Mouse (Mus musculus) neural tube, embryonic 14.5 days (tissue): ENCODE results near the gene Ift74. TPM values are rescaled to one million over a fixed set of nuclear protein-coding genes. Genes with fewer than 3 reads are reported as not detected.

Experiments
- ATAC-seq: fragments of 200-750 bp; cut with Nextera tagmentation; 2 replicates; pipeline ENCODE4 v1.8.0; 2017; ENCODE audit warnings: low read depth, mild to moderate bottlenecking, moderate TSS enrichment, moderate library complexity
- H3K27ac ChIP-seq: fragments of 300-500 bp; sonication (generic); 2 replicates; pipeline ENCODE4 v1.5.1; 2014; ENCODE audit warnings: low read depth, mild to moderate bottlenecking, control low read depth, low read length, moderate library complexity, mixed read lengths
- H3K27me3 ChIP-seq: fragments of 300-500 bp; sonication (generic); 2 replicates; pipeline ENCODE4 v1.6.1; 2014; ENCODE audit warnings: low read length; ENCODE audit not compliant: control insufficient read depth, insufficient read depth
- H3K36me3 ChIP-seq: fragments of 300-500 bp; sonication (generic); 2 replicates; pipeline ENCODE4 v1.6.1; 2014; ENCODE audit warnings: low read length, mixed read lengths; ENCODE audit not compliant: control insufficient read depth, insufficient read depth
- H3K4me1 ChIP-seq: fragments of 300-500 bp; sonication (generic); 2 replicates; pipeline ENCODE4 v1.6.1; 2014; ENCODE audit warnings: low read length; ENCODE audit not compliant: control insufficient read depth, insufficient read depth
- H3K4me2 ChIP-seq: fragments of 300-500 bp; sonication (generic); 2 replicates; pipeline ENCODE4 v1.6.1; 2014; ENCODE audit warnings: mild to moderate bottlenecking, low read depth, low read length, control low read depth
- H3K4me3 ChIP-seq: fragments of 300-500 bp; sonication (generic); 2 replicates; pipeline ENCODE4 v1.5.1; 2014; ENCODE audit warnings: low read depth, low read length, control low read depth, mixed read lengths
- H3K9ac ChIP-seq: fragments of 300-500 bp; sonication (generic); replicated peaks from 2 replicates; pipeline ENCODE4 v1.6.1; 2014; ENCODE audit warnings: low read depth, mild to moderate bottlenecking, control low read depth, low read length, mixed read lengths
- H3K9me3 ChIP-seq: fragments of 300-500 bp; sonication (generic); 2 replicates; pipeline ENCODE4 v1.6.1; 2016; ENCODE audit warnings: low read length; ENCODE audit not compliant: control insufficient read depth
- WGBS: fragments of 180-500 bp; shearing (Covaris S2); extraction: QIAGEN DNeasy Blood & Tissue Kit; methylation state at CpG from one replicate; pipeline ENCODE4 v1.1.7; 2014; 5-methylcytosine and 5-hydroxymethylcytosine counted together
- polyA plus RNA-seq: library from polyadenylated mRNA; unstranded; fragments of >200 nt; fragmentation: Nextera tagmentation; extraction: Ambion mirVana; gene quantifications from 2 replicates; pipeline ENCODE4 v1.2.1, GENCODE M21; 2014

Ift74 gene
- 23.1 and 29.2 TPM in 2 replicates for polyA plus RNA-seq

DNA sequence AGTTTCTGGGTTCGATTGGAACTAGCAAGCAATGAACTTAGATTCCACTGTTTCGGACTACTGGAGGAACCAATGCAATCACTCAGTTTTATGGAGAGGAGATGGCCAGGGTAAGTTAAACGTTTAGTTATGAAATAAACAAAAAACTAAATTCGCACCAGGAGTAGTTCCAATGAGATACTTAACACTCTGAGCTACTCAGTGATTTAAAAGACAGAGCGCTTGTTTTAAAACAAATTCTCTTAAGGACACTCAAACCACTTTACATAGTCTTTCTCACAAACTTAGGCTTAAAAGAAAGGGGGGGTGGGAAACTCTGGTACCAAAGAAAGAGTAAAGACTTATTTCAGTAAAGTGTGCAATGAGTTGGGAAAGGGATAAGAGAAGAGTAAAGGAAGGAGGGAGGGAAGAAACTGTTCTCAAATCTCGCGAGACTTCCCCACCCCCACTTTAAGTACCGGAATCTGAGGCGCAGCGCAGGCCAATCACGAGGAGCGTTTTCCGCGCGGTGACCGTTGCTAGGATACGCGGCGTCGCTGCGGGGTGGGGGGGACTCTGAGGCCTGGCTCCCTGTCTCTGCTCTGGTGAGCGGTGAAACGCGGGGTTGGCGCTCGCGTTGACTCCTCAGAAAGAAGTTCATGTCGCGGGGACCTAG, at the start of gene Ift74:
Gene Ift74, plus strand, starts transcription at position 520 of the 655 bp plus-strand sequence.
- H3K4me2 ChIP-seq: peak within 1 kb of the TSS; percentile 58
- H3K27me3 ChIP-seq: no peaks in the 10 kb centered on the region
- H3K4me3 ChIP-seq: peak within 1 kb of the TSS; percentile 68
- H3K9me3 ChIP-seq: no peaks in the 10 kb centered on the region
- WGBS: 3% methylated on average over 23 of the region's 29 CpGs
- H3K4me1 ChIP-seq: peaks cover 5% of the 10 kb centered on the region; the same call in 1 of the 2 replicates
- H3K36me3 ChIP-seq: no peaks in the 10 kb centered on the region
- peak within 1 kb of the TSS; percentile 73 for H3K27ac ChIP-seq
- peak; percentile 100 for ATAC-seq
- peak within 1 kb of the TSS; percentile 69 for H3K9ac ChIP-seq

DNA sequence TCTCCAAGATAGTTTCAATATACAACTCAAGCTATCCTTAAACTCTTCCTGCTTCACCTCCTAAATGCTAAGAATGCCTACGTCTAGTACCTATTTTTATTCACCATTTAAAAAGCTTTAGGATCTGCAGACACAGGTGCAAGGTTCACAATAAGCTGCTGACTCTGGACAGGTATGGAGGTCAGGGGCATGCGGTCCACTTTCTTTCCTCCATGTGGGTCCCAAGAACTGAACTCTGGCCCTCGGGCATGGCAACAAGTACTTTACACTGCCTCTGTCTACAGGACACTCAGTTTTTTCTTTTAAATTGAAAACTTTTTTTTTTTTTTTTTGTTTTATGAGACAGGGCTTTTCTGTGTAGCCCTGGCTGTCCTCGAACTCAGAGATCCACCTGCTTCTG, 41.6 kb upstream of the Ift74 start:
- Histone ChIP-seq H3K27ac (no peak overlapping the region), H3K4me3 (no peak overlapping the region), H3K9me3 (no peaks in the 10 kb centered on the region), H3K4me2 (no peak overlapping the region), H3K27me3 (no peaks in the 10 kb centered on the region), H3K4me1 (no peaks in the 10 kb centered on the region), H3K9ac (no peak overlapping the region), H3K36me3 (peaks cover 9% of the 10 kb centered on the region)
- ATAC-seq: no peak
- WGBS: 89% methylated on average over 4 of the region's 4 CpGs

DNA sequence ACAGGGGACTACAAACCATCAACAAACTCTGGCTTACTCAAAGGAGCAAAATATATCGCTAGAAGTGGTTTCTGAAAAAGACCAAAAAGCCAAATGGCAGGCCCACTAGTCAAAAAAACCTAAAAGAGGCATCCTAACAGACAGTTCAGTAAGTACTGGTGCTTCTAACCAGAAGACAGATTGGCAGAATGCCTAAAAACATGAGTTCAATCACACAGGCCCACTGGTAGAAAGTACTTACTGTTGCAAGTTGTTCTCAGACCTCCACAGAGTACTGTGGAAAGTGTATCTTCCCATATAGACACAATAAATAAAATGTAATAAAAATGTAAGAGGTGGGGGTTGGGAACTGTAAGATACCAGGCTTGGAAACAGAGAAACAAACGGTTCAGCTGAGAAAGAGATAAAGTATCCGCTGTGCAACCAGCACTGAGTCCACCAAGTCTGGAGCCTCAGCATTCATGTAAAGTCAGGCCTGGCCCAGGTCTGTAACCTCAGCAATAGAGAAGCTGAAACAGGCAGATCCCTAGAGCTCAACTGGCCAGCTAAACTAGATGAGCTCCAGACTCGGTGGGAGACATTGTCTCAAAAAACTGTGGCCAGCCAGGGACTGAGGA, 22.4 kb upstream of the Ift74 start:
- Histone ChIP-seq H3K27ac (no peak overlapping the region), H3K36me3 (no peaks in the 10 kb centered on the region), H3K4me2 (no peak overlapping the region), H3K9me3 (no peaks in the 10 kb centered on the region), H3K27me3 (no peaks in the 10 kb centered on the region), H3K4me3 (no peak overlapping the region), H3K4me1 (no peaks in the 10 kb centered on the region), H3K9ac (no peak overlapping the region)
- 81% methylated on average over 4 of the region's 4 CpGs for WGBS
- no peak for ATAC-seq

DNA sequence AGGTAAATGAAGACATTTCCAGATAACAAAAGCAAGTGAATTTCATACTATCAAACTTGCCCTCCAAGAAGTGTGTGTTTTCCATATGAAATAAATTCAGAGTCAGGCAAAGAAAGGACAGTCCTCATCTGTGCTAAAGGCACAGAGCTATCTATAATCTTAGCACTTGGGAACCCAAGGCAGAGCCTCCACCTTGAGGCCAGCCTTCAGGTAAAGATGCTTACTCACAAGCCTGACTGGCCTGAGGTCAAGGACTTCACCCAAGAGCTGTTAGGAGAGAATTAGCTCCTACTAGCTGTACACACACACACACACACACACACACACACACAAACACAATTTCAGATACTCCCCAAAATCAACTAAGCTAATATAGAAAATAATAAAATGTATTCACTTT, 21.6 kb upstream of the Ift74 start:
- no peak overlapping the region for H3K9ac ChIP-seq
- no peak overlapping the region for H3K4me2 ChIP-seq
- no peaks in the 10 kb centered on the region for H3K27me3 ChIP-seq
- no peaks in the 10 kb centered on the region for H3K36me3 ChIP-seq
- no peaks in the 10 kb centered on the region for H3K9me3 ChIP-seq
- no peak overlapping the region for H3K4me3 ChIP-seq
- no peak for ATAC-seq
- no peaks in the 10 kb centered on the region for H3K4me1 ChIP-seq
- no peak overlapping the region for H3K27ac ChIP-seq

DNA sequence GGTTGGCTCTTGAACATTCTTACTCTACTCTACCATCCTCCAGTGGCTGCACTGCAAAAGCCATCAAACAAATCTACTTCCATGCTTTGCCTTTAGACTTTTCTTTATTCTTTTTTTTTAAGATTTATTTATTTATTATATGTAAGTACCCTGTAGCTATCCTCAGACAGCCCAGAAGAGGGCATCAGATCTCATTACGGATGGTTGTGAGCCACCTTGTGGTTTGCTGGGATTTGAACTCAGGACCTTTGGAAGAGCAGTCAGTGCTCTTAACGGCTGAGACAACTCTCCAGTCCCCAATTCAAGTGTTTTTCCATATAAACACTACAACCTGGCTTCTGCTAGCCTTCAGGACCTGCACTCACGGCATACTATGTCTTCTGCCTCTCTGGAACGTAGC, 12.9 kb upstream of the Ift74 start:
- peaks cover 18% of the 10 kb centered on the region for H3K4me1 ChIP-seq
- no peak overlapping the region for H3K27ac ChIP-seq
- H3K4me2 ChIP-seq: peak overlapping the region; percentile 68; the same call in 1 of the 2 replicates
- ATAC-seq: no peak
- no peaks in the 10 kb centered on the region for H3K27me3 ChIP-seq
- 90% methylated on average over 4 of the region's 4 CpGs for WGBS
- H3K36me3 ChIP-seq: no peaks in the 10 kb centered on the region
- no peaks in the 10 kb centered on the region for H3K9me3 ChIP-seq
- H3K4me3 ChIP-seq: no peak overlapping the region
- no peak overlapping the region for H3K9ac ChIP-seq

DNA sequence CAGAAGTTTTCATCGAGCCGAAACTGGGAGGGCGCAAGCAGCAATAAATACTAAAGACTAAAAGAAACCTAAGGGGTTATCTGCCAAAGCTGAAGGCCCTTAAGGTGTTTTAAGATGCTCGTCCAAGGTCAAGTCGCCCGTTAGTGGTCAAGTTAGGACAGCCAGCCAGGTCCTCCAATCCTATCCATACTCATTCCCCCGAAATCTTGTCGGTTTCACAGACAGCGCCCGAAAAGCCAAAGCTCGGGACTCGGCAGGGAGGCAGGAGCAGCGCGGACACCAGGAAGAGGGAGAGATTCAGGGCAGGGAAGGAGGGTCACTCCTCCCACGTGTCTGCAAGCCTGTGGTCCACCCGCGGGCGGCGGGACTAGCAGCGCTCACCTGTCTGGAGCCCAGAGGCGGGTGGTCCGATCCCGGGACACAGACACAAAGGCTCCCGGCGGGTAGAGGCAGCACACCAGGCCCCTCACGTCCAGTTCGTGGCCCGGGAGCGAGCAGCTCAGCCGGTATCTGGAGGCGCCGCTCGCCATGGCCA, 11.7 kb upstream of the Ift74 start:
- Histone ChIP-seq H3K4me1 (peaks cover 18% of the 10 kb centered on the region), H3K36me3 (no peaks in the 10 kb centered on the region), H3K9ac (peak overlapping the region; percentile 98), H3K4me3 (peak overlapping the region; percentile 95), H3K9me3 (no peaks in the 10 kb centered on the region), H3K27me3 (no peaks in the 10 kb centered on the region), H3K27ac (peak overlapping the region; percentile 93), H3K4me2 (peak overlapping the region; percentile 68)
- under 1% methylated on average over 33 of the region's 33 CpGs for WGBS
- ATAC-seq: peak; percentile 85; the same call in 1 of the 2 replicates

DNA sequence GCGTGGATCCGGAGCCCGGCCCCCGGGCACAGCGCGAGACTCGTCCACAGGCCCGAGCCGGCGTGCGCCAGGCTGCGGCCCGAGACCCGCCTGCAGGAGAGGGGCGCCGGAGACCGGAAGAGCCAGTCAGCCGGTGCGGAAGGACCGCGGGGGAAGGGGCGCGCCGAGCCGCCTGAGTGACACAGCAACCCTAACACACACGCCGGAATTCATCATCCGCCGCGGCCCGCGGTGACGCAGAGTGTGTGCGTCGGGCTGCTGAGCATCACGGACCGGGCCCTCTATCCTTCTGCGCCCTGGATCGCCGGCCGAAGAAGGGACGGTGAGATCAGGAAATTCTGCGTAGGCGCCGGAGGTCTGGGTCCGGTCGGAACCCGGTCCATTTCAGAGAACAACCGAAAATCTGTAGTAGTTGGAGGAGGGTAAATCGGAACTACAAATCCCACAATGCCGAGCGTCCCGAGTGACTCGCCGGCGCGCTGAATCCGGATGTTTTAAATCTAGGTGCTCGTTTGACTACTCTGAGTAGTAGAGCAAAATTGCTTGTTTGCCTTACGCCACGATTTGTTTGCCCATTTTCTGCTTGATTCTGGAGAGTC, 11.2 kb upstream of the Ift74 start, which contains the start of gene Plaa:
Gene Plaa, minus strand, starts transcription at position 214 of the 599 bp plus-strand sequence.
- no peaks in the 10 kb centered on the region for H3K9me3 ChIP-seq
- peak within 1 kb of the TSS; percentile 95 for H3K4me3 ChIP-seq
- H3K9ac ChIP-seq: peak within 1 kb of the TSS; percentile 98
- ATAC-seq: peak; percentile 99
- H3K27ac ChIP-seq: peak within 1 kb of the TSS; percentile 93
- H3K4me2 ChIP-seq: peak within 1 kb of the TSS; percentile 74
- no peaks in the 10 kb centered on the region for H3K27me3 ChIP-seq
- H3K36me3 ChIP-seq: no peaks in the 10 kb centered on the region
- peaks cover 18% of the 10 kb centered on the region for H3K4me1 ChIP-seq
- WGBS: under 1% methylated on average over 61 of the region's 61 CpGs

DNA sequence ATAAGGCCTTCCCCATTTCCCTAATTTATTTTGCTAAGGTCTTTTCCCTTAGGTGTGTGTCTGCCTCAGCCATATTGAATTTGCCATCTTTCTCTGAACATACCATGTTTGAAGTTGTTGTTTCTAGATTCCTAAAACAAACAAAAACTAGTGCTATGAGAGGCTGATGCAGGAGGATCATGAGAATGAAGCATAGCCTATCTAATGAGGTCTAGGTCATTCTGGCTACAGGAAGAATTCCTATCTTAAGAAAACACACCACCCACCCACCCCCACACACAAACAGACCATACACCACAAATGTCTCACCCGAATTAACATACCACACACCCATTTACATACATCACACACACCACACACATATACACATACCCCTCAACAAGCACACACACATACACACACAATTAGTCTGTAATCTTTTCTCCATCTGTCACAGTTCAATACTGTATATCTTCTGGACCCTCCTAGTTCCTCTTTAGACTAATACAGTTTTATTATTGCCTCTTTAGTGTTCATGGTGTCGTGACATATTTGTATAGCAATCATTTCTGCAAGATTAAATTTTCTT, 9.8 kb upstream of the Ift74 start:
- Histone ChIP-seq H3K4me1 (peaks cover 18% of the 10 kb centered on the region), H3K9ac (no peak overlapping the region), H3K27ac (no peak overlapping the region), H3K4me2 (no peak overlapping the region), H3K9me3 (no peaks in the 10 kb centered on the region), H3K27me3 (no peaks in the 10 kb centered on the region), H3K36me3 (no peaks in the 10 kb centered on the region), H3K4me3 (no peak overlapping the region)
- WGBS: 87% methylated on average over 2 of the region's 2 CpGs
- no peak for ATAC-seq
